Mouse (Mus musculus) ES-Bruce4 (cell line): Measurements from ENCODE around the gene Skp2.

ENCODE experiments used
- CTCF ChIP-seq: IDR thresholded peaks from one replicate; pipeline ENCODE4 v1.8.1; 2011; ENCODE audit warnings: low read depth, low read length
- POLR2A ChIP-seq: IDR thresholded peaks from one replicate; pipeline ENCODE4 v1.8.1; 2011; ENCODE audit warnings: low read length; ENCODE audit not compliant: insufficient read depth

- no peak for TF ChIP-seq POLR2A
- TF ChIP-seq CTCF, result no peak
Measured at GRCm38 (mm10) chr15:9106303-9107074, 48.7 kb downstream of the Skp2 start.
